Mouse (Mus musculus): Measurements from ENCODE around the gene Pigu.

DNA sequence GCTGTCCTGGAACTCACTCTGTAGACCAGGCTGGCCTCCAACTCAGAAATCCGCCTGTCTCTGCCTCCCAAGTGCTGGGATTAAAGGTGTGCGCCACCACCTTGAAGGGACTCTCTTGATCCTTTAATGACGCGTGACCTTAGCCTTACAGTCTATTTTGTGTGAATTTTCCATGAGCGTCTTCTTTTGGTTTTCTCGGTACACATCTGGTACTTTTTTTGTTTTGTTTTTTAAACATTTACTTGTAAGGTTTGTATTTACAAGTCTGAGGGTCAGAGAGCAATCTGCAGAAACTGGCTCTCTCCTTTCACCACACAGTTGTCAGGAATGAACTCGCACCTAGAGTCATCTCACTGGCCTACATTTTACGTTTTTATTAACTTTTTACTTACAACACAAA, 83.6 kb downstream of the Pigu start:
- TF ChIP-seq CTCF (conservative IDR thresholded peaks at IDR 0.05; ENCODE audit: insufficient read depth, insufficient read length, low read depth, low read length) = no peak
- no peak for TF ChIP-seq POLR2A (IDR thresholded peaks at IDR 0.05; ENCODE audit: low read depth, low read length)
